ENCODE assay signal across 11 mouse cellular contexts in the genomic region with DNA sequence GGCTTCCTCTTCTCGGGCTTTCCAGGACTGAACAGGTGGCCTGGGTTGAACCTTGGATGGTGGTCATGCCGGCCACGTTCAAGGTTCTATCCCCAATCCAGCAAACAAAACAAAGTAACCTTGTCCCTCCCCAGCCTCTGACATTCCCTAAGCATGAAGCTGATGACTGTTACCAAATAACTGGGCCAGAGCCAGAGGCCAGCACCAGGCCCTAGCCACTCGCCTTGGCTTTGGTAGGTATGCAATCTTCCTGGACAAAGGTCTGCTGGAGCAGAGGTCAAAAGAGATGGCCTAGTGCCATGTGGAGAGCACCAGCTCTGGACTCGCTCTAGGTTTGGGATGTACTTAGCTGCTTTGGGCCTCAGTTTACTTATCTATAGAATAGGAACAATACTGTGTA. TPM values are rescaled to one million over a fixed set of nuclear protein-coding genes. Genes with fewer than 3 reads are reported as not detected.
DNase-seq lines count a peak whose midpoint lies in the region; ATAC-seq lines count a peak whose summit lies in the region.
"Had no signal": no experiment of that assay in that cellular context is flagged by ENCODE, and none has a peak within 500 bp of the region (broad histone marks: within the 10 kb centered on the region; RNA-seq: fewer than 3 reads in every experiment).

No protein-coding gene starts in this region.

- peaks cover 57% of the 10 kb centered on the region for H3K27me3 ChIP-seq in liver, embryonic 15.5 days
- H3K27me3 ChIP-seq in liver, embryonic 11.5 days (replicated peaks; ENCODE audit: control insufficient read depth, insufficient read depth, low read length) = peaks cover 43% of the 10 kb centered on the region
- no peaks in the 10 kb centered on the region for H3K27me3 ChIP-seq in forebrain, embryonic 11.5 days (ENCODE audit: control insufficient read depth, insufficient read depth, low read length)
- H3K27me3 ChIP-seq in neural tube, embryonic 13.5 days = no peaks in the 10 kb centered on the region

- H3K27ac ChIP-seq in liver, embryonic 15.5 days (replicated peaks) = no peak overlapping the region
- no peak overlapping the region for H3K27ac ChIP-seq in liver, embryonic 11.5 days (ENCODE audit: low read depth, low read length)
- H3K27ac ChIP-seq in forebrain, embryonic 11.5 days (ENCODE audit: low read depth, low read length) = no peak overlapping the region
- H3K27ac ChIP-seq in neural tube, embryonic 13.5 days (replicated peaks) = peak overlapping the region; percentile 19; the same call in 1 of the 2 replicates
- H3K27ac ChIP-seq: heart, embryonic 10.5 days; kidney, postnatal 0 days had no signal

- H3K4me2 ChIP-seq in liver, embryonic 15.5 days = no peak overlapping the region
- no peak overlapping the region for H3K4me2 ChIP-seq in liver, embryonic 11.5 days
- peak overlapping the region; percentile 74 for H3K4me2 ChIP-seq in forebrain, embryonic 11.5 days (ENCODE audit: low read depth, low read length, severe bottlenecking)
- H3K4me2 ChIP-seq in neural tube, embryonic 13.5 days = peak overlapping the region; percentile 100

- DNase-seq in liver, embryonic 11.5 days (ENCODE audit: low spot score) = no peak
- DNase-seq in forebrain, embryonic 11.5 days (ENCODE audit: low spot score) = no peak
- peak; percentile 47 for DNase-seq in kidney, postnatal 10 days
- no peak for DNase-seq in urinary bladder, postnatal 25 days (ENCODE audit: low spot score)
- DNase-seq in left cerebral cortex, postnatal 10 days (ENCODE audit: extremely low spot score in 1 of 2, low spot score in 2 of 2) = no peak
- DNase-seq: lung, postnatal 10 days had no signal

- no peak overlapping the region for H3K9ac ChIP-seq in liver, embryonic 15.5 days
- no peak overlapping the region for H3K9ac ChIP-seq in liver, embryonic 11.5 days (ENCODE audit: low read depth, low read length)
- H3K9ac ChIP-seq in forebrain, embryonic 11.5 days (ENCODE audit: low read length) = no peak overlapping the region
- H3K9ac ChIP-seq in neural tube, embryonic 13.5 days = peak overlapping the region; percentile 100

- H3K9me3 ChIP-seq in liver, embryonic 15.5 days (replicated peaks) = no peaks in the 10 kb centered on the region
- no peaks in the 10 kb centered on the region for H3K9me3 ChIP-seq in liver, embryonic 11.5 days (ENCODE audit: control insufficient read depth, low read length)
- no peaks in the 10 kb centered on the region for H3K9me3 ChIP-seq in forebrain, embryonic 11.5 days (ENCODE audit: control insufficient read depth, low read length)
- H3K9me3 ChIP-seq in neural tube, embryonic 13.5 days = no peaks in the 10 kb centered on the region
- H3K9me3 ChIP-seq: heart, embryonic 10.5 days had no signal

- 62% methylated on average over 5 of the region's 5 CpGs for WGBS in liver, embryonic 15.5 days (ENCODE audit: insufficient replicate concordance)
- WGBS in liver, embryonic 11.5 days = 83% methylated on average over 5 of the region's 5 CpGs
- WGBS in forebrain, embryonic 11.5 days = 88% methylated on average over 5 of the region's 5 CpGs
- WGBS in neural tube, embryonic 13.5 days = 79% methylated on average over 5 of the region's 5 CpGs

- peaks cover 44% of the 10 kb centered on the region for H3K4me1 ChIP-seq in liver, embryonic 15.5 days (replicated peaks)
- peaks cover 25% of the 10 kb centered on the region for H3K4me1 ChIP-seq in liver, embryonic 11.5 days (replicated peaks; ENCODE audit: control insufficient read depth, insufficient read depth, low read length)
- H3K4me1 ChIP-seq in forebrain, embryonic 11.5 days (replicated peaks; ENCODE audit: control insufficient read depth, insufficient read depth, low read length) = peaks cover 18% of the 10 kb centered on the region
- peaks cover 82% of the 10 kb centered on the region for H3K4me1 ChIP-seq in neural tube, embryonic 13.5 days (replicated peaks)

- H3K36me3 ChIP-seq in liver, embryonic 15.5 days (replicated peaks) = no peaks in the 10 kb centered on the region
- peaks cover 2% of the 10 kb centered on the region for H3K36me3 ChIP-seq in liver, embryonic 11.5 days (ENCODE audit: control insufficient read depth, insufficient read depth, low read length)
- H3K36me3 ChIP-seq in forebrain, embryonic 11.5 days (ENCODE audit: control insufficient read depth, insufficient read depth, low read length) = peaks cover 8% of the 10 kb centered on the region
- peaks cover 50% of the 10 kb centered on the region for H3K36me3 ChIP-seq in neural tube, embryonic 13.5 days

- no peak overlapping the region for H3K4me3 ChIP-seq in liver, embryonic 15.5 days (replicated peaks)
- H3K4me3 ChIP-seq in liver, embryonic 11.5 days (ENCODE audit: low read depth, low read length) = no peak overlapping the region
- H3K4me3 ChIP-seq in forebrain, embryonic 11.5 days (ENCODE audit: low read depth, low read length) = peak overlapping the region; percentile 99; the same call in 1 of the 2 replicates
- peak overlapping the region; percentile 99 for H3K4me3 ChIP-seq in neural tube, embryonic 13.5 days
- H3K4me3 ChIP-seq: heart, embryonic 10.5 days had no signal

- peak; percentile 26 for ATAC-seq in liver, embryonic 15.5 days (ENCODE audit: insufficient read depth)
- no peak for ATAC-seq in liver, embryonic 11.5 days (replicated peaks; ENCODE audit: low FRiP score)
- ATAC-seq in forebrain, embryonic 11.5 days (replicated peaks; ENCODE audit: low FRiP score) = no peak
- ATAC-seq in neural tube, embryonic 13.5 days (ENCODE audit: low read depth) = no peak
- no peak for ATAC-seq in monocyte, adult 5-6 weeks (replicated peaks; ENCODE audit: insufficient number of reproducible peaks, low FRiP score, low TSS enrichment, poor library complexity, severe bottlenecking)

- intact Hi-C loops in left cerebral cortex, postnatal 10 days (cut with DNase I) = no loop called here

RNA-seq across cellular contexts. Expression of a gene that starts 3.3 kb away (rescaled TPM):
- polyA plus RNA-seq in liver, embryonic 15.5 days (2015; fragmentation: Nextera tagmentation; extraction: Ambion mirVana) = 1.5 and 1.8 TPM in 2 replicates
- 13.6 and 14.2 TPM in 2 replicates for polyA plus RNA-seq in liver, embryonic 11.5 days (2014; fragmentation: Nextera tagmentation; extraction: Ambion mirVana)
- 194 and 214 TPM in 2 replicates for polyA plus RNA-seq in forebrain, embryonic 11.5 days (2014; fragmentation: Nextera tagmentation; extraction: Ambion mirVana)
- polyA plus RNA-seq in neural tube, embryonic 13.5 days (2015; fragmentation: Nextera tagmentation; extraction: Ambion mirVana) = 238 and 247 TPM in 2 replicates
- total RNA-seq in monocyte, adult 5-6 weeks (2017) = 15.4 to 20.7 TPM (median 16.7 TPM) in 3 replicates
- total RNA-seq in left cerebral cortex, postnatal 10 days (2021) = 100 to 1,000 TPM; 142 to 147 TPM

Comparison
In these comparisons a context has a peak if more than half of its experiments do, and no peak if none do; other contexts are left out.
1. H3K4me2 ChIP-seq: peak in forebrain, embryonic 11.5 days (single experiment) and neural tube, embryonic 13.5 days (single experiment); none in liver, embryonic 15.5 days (single experiment) and liver, embryonic 11.5 days (single experiment).
2. H3K4me3 ChIP-seq: peak in forebrain, embryonic 11.5 days (single experiment) and neural tube, embryonic 13.5 days (single experiment); none in liver, embryonic 15.5 days (single experiment) and liver, embryonic 11.5 days (single experiment).
3. RNA of a gene that starts 3.3 kb away (polyA plus RNA-seq): 238 to 247 TPM in neural tube, embryonic 13.5 days and 194 to 214 TPM in forebrain, embryonic 11.5 days; 13.6 to 14.2 TPM in liver, embryonic 11.5 days and 1.5 to 1.8 TPM in liver, embryonic 15.5 days; every median in the first group is over 10 times any median in the second.